Mouse (Mus musculus): ENCODE measurements at regions not wholly inside any gene's neighbourhood (a gene's known extent, or its start where the extent isn't known, plus 50 kb on each side); places are given as distances from the start of the nearest gene placed in this dataset.

GRCm38 (mm10) chr10:21482659-21483058 is 105.6 kb downstream of the Aldh8a1 start:
- DNase-seq (ENCODE audit: low spot score in 2 of 2), result no peak

- no peak for DNase-seq (ENCODE audit: low spot score in 2 of 2)
Measured at GRCm38 (mm10) chr10:21483373-21483772, 106.3 kb downstream of the Aldh8a1 start.

- DNase-seq (ENCODE audit: low spot score in 2 of 2), result no peak
Measured at GRCm38 (mm10) chr10:21488374-21488930, 104.5 kb upstream of the 1700020N01Rik start.

GRCm38 (mm10) chr10:21490910-21491309 is 102.0 kb upstream of the 1700020N01Rik start:
- DNase-seq (ENCODE audit: low spot score in 2 of 2), result no peak

- DNase-seq (ENCODE audit: low spot score in 2 of 2), result no peak
Measured at GRCm38 (mm10) chr10:21492254-21492894, 100.6 kb upstream of the 1700020N01Rik start.

- no peak for DNase-seq (ENCODE audit: low spot score in 2 of 2)
Measured at GRCm38 (mm10) chr10:21494536-21494935, 98.4 kb upstream of the 1700020N01Rik start.

GRCm38 (mm10) chr10:21497110-21497509 is 95.8 kb upstream of the 1700020N01Rik start:
- no peak for DNase-seq (ENCODE audit: low spot score in 2 of 2)

GRCm38 (mm10) chr10:21498143-21498542 is 94.8 kb upstream of the 1700020N01Rik start:
- no peak for DNase-seq (ENCODE audit: low spot score in 2 of 2)

- DNase-seq (ENCODE audit: low spot score in 2 of 2), result no peak
Measured at GRCm38 (mm10) chr10:21501658-21502057, 91.3 kb upstream of the 1700020N01Rik start.

- no peak for DNase-seq (ENCODE audit: low spot score in 2 of 2)
Measured at GRCm38 (mm10) chr10:21504431-21504830, 88.5 kb upstream of the 1700020N01Rik start.

- no peak for DNase-seq (ENCODE audit: low spot score in 2 of 2)
Measured at GRCm38 (mm10) chr10:21511386-21511785, 81.6 kb upstream of the 1700020N01Rik start.

GRCm38 (mm10) chr10:21512486-21512885 is 80.5 kb upstream of the 1700020N01Rik start:
- DNase-seq (ENCODE audit: low spot score in 2 of 2), result no peak

- no peak for DNase-seq (ENCODE audit: low spot score in 2 of 2)
Measured at GRCm38 (mm10) chr10:21517721-21518120, 75.2 kb upstream of the 1700020N01Rik start.

GRCm38 (mm10) chr10:21520854-21521253 is 72.1 kb upstream of the 1700020N01Rik start:
- DNase-seq (ENCODE audit: low spot score in 2 of 2), result no peak

GRCm38 (mm10) chr10:21525555-21525954 is 67.4 kb upstream of the 1700020N01Rik start:
- no peak for DNase-seq (ENCODE audit: low spot score in 2 of 2)

GRCm38 (mm10) chr10:21528396-21528795 is 64.5 kb upstream of the 1700020N01Rik start:
- DNase-seq (ENCODE audit: low spot score in 2 of 2), result no peak

- no peak for DNase-seq (ENCODE audit: low spot score in 2 of 2)
Measured at GRCm38 (mm10) chr10:21529098-21529749, 63.7 kb upstream of the 1700020N01Rik start.

- no peak for DNase-seq (ENCODE audit: low spot score in 2 of 2)
Measured at GRCm38 (mm10) chr10:21532142-21532541, 60.8 kb upstream of the 1700020N01Rik start.

GRCm38 (mm10) chr10:21535631-21536030 is 57.3 kb upstream of the 1700020N01Rik start:
- DNase-seq (ENCODE audit: low spot score in 2 of 2), result no peak

GRCm38 (mm10) chr10:21538481-21538880 is 54.5 kb upstream of the 1700020N01Rik start:
- no peak for DNase-seq (ENCODE audit: low spot score in 2 of 2)
